Mouse (Mus musculus): Measurements from ENCODE around the gene Rhox3e. TPM values are rescaled to one million over a fixed set of nuclear protein-coding genes. Genes with fewer than 3 reads are reported as not detected.
"Not testable (repeated sequence)": the region's sequence is repeated elsewhere in the genome, so short reads cannot be mapped to it uniquely, and the experiment has no call there.

The Rhox3e gene
- polyA plus RNA-seq (2016; fragmentation: Nextera tagmentation; extraction: Ambion mirVana), result not detected in 2 replicates

GRCm38 (mm10) chrX:37541719-37542118, at the start of gene Rhox3e:
Gene Rhox3e, plus strand, starts transcription at chrX:37542019.
- not testable (repeated sequence) for H3K4me1 ChIP-seq; H3K27me3 ChIP-seq (ENCODE audit: low read depth, poor library complexity, severe bottlenecking); H3K4me3 ChIP-seq; H3K36me3 ChIP-seq; H3K9me3 ChIP-seq (replicated peaks); H3K27ac ChIP-seq (replicated peaks); DNase-seq (ENCODE audit: low spot score)
- WGBS, result no CpG with 5 or more reads among the region's 4 CpGs

DNA sequence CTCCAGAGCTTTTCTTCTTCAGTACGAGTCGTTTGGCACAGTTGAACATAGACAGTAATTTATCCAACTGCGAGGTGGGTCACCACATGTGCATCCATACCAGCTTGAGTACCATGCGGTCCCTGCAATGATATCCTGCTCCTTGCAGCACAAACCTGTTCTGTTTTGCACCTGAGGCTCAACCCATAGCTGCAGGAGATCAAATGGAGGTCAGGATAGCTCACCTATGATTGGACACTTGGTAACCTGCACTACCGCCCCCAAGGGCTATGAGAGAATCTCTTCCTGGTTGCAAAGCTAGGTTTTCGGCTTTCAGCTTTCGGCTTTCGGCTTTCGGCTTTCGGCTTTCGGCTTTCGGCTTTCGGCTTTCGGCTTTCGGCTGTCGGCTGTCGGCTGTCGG, 27.8 kb upstream of the Rhox3e start, which contains the start of gene Rhox4d:
Rhox4d (plus strand) TSS at position 301 of the 400 bp plus-strand sequence.
- not testable (repeated sequence) for H3K27ac ChIP-seq (replicated peaks); H3K4me1 ChIP-seq; DNase-seq (ENCODE audit: low spot score); H3K27me3 ChIP-seq (ENCODE audit: low read depth, poor library complexity, severe bottlenecking); H3K36me3 ChIP-seq; H3K4me3 ChIP-seq; H3K9me3 ChIP-seq (replicated peaks)
- WGBS, result 94% methylated on average over 14 of the region's 18 CpGs

DNA sequence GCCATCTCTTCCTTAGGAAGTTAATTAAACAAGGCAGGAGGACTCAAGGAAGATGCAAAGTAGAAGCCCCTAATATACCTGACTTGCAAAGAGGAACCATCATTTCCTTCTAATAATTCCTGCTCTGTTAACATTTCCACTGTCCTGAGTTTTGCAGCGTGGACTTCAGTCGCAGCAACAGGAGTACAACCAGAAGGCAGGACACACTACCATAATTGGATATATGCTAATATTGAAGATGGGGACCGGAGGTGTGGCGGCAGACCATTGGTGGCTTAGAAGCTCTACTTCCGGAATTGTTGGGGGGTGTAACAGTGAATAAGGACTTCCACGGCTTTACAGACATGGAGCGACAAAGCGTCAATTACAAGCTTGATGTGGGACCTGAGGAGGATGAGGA, 11.7 kb upstream of the Rhox3e start, which contains the start of gene Rhox2e:
Rhox2e (plus strand) TSS at position 301 of the 400 bp plus-strand sequence.
- DNase-seq (ENCODE audit: low spot score); H3K4me1 ChIP-seq; H3K27ac ChIP-seq (replicated peaks); H3K27me3 ChIP-seq (ENCODE audit: low read depth, poor library complexity, severe bottlenecking); H3K4me3 ChIP-seq; H3K9me3 ChIP-seq (replicated peaks); H3K36me3 ChIP-seq: not testable (repeated sequence)
- 98% methylated on average over 2 of the region's 8 CpGs for WGBS

DNA sequence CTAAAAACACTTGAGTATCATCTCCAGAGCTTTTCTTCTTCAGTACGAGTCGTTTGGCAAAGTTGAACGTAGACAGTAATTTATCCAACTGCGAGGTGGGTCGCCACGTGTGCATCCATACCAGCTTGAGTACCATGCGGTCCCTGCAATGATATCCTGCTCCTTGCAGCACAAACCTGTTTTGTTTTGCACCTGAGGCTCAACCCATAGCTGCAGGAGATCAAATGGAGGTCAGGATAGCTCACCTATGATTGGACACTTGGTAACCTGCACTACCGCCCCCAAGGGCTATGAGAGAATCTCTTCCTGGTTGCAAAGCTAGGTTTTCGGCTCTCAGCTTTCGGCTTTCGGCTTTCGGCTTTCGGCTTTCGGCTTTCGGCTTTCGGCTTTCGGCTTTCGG, 15.3 kb downstream of the Rhox3e start, which contains the start of gene Rhox4e:
Rhox4e (plus strand) TSS at position 301 of the 400 bp plus-strand sequence.
- 97% methylated on average over 11 of the region's 18 CpGs for WGBS
- DNase-seq (ENCODE audit: low spot score); H3K27ac ChIP-seq (replicated peaks); H3K36me3 ChIP-seq; H3K4me1 ChIP-seq; H3K4me3 ChIP-seq; H3K9me3 ChIP-seq (replicated peaks); H3K27me3 ChIP-seq (ENCODE audit: low read depth, poor library complexity, severe bottlenecking): not testable (repeated sequence)

GRCm38 (mm10) chrX:37571105-37571504, 29.3 kb downstream of the Rhox3e start, which contains the start of gene Rhox2f:
Gene Rhox2f, plus strand, starts transcription at chrX:37571405.
- WGBS, result 91% methylated on average over 8 of the region's 8 CpGs
- DNase-seq (ENCODE audit: low spot score), result not testable (repeated sequence)

GRCm38 (mm10) chrX:37572638-37573037, 30.8 kb downstream of the Rhox3e start:
- H3K9me3 ChIP-seq (replicated peaks); H3K27me3 ChIP-seq (ENCODE audit: low read depth, poor library complexity, severe bottlenecking); H3K4me1 ChIP-seq; H3K27ac ChIP-seq (replicated peaks); H3K4me3 ChIP-seq; H3K36me3 ChIP-seq; DNase-seq (ENCODE audit: low spot score): not testable (repeated sequence)
- WGBS, result 67% methylated on average over 2 of the region's 2 CpGs

More at GRCm38 (mm10) chrX:37571105-37571504, 29.3 kb downstream of the Rhox3e start, which contains the start of gene Rhox2f:
- H3K27me3 ChIP-seq (ENCODE audit: low read depth, poor library complexity, severe bottlenecking); H3K4me1 ChIP-seq; H3K27ac ChIP-seq (replicated peaks); H3K4me3 ChIP-seq; H3K9me3 ChIP-seq (replicated peaks); H3K36me3 ChIP-seq: not testable (repeated sequence)

- H3K4me1 ChIP-seq; H3K4me3 ChIP-seq; DNase-seq (ENCODE audit: low spot score); H3K27ac ChIP-seq (replicated peaks); H3K36me3 ChIP-seq; H3K27me3 ChIP-seq (ENCODE audit: low read depth, poor library complexity, severe bottlenecking); H3K9me3 ChIP-seq (replicated peaks): not testable (repeated sequence)
Measured at GRCm38 (mm10) chrX:37580692-37581091, 38.9 kb downstream of the Rhox3e start, which contains the start of gene Rhox3f. Gene Rhox3f, plus strand, starts transcription at chrX:37580992.

Other genes with a start within 250 kb of the Rhox3e start
- not detected in 2 replicates for gene Rhox3a2, start 162.0 kb upstream of the Rhox3e start, polyA plus RNA-seq (2016; fragmentation: Nextera tagmentation; extraction: Ambion mirVana)
- 0.20 and 0.21 TPM in 2 replicates for gene Rhox4a2, start 151.2 kb upstream of the Rhox3e start, polyA plus RNA-seq (2016; fragmentation: Nextera tagmentation; extraction: Ambion mirVana)
- not detected in 2 replicates for gene Rhox2b, start 130.0 kb upstream of the Rhox3e start, polyA plus RNA-seq (2016; fragmentation: Nextera tagmentation; extraction: Ambion mirVana)
- gene Rhox4b, start 109.5 kb upstream of the Rhox3e start, polyA plus RNA-seq (2016; fragmentation: Nextera tagmentation; extraction: Ambion mirVana), result 0.20 and 0.48 TPM in 2 replicates
- gene Rhox2c, start 88.3 kb upstream of the Rhox3e start, polyA plus RNA-seq (2016; fragmentation: Nextera tagmentation; extraction: Ambion mirVana), result 0.57 TPM in 1 of 2 replicates, not detected in the other
- gene Rhox3c, start 83.4 kb upstream of the Rhox3e start, polyA plus RNA-seq (2016; fragmentation: Nextera tagmentation; extraction: Ambion mirVana), result not detected in 2 replicates
- not detected in 2 replicates for gene Rhox4c, start 61.7 kb upstream of the Rhox3e start, polyA plus RNA-seq (2016; fragmentation: Nextera tagmentation; extraction: Ambion mirVana)
- not detected in 2 replicates for gene Rhox2d, start 48.6 kb upstream of the Rhox3e start, polyA plus RNA-seq (2016; fragmentation: Nextera tagmentation; extraction: Ambion mirVana)
- gene Rhox4d, start 27.7 kb upstream of the Rhox3e start, polyA plus RNA-seq (2016; fragmentation: Nextera tagmentation; extraction: Ambion mirVana), result 0.14 TPM in 1 of 2 replicates, not detected in the other
- gene Rhox2e, start 11.6 kb upstream of the Rhox3e start, polyA plus RNA-seq (2016; fragmentation: Nextera tagmentation; extraction: Ambion mirVana), result 0.25 TPM in 1 of 2 replicates, not detected in the other
- not detected in 2 replicates for gene Rhox4e, start 15.4 kb downstream of the Rhox3e start, polyA plus RNA-seq (2016; fragmentation: Nextera tagmentation; extraction: Ambion mirVana)
- gene Rhox2f, start 29.4 kb downstream of the Rhox3e start, polyA plus RNA-seq (2016; fragmentation: Nextera tagmentation; extraction: Ambion mirVana), result 0.24 TPM in 1 of 2 replicates, not detected in the other
- gene Rhox3f, start 39.0 kb downstream of the Rhox3e start, polyA plus RNA-seq (2016; fragmentation: Nextera tagmentation; extraction: Ambion mirVana), result not detected in 2 replicates
- gene Rhox4f, start 65.7 kb downstream of the Rhox3e start, polyA plus RNA-seq (2016; fragmentation: Nextera tagmentation; extraction: Ambion mirVana), result not detected in 2 replicates
- not detected in 2 replicates for gene Rhox3g, start 86.6 kb downstream of the Rhox3e start, polyA plus RNA-seq (2016; fragmentation: Nextera tagmentation; extraction: Ambion mirVana)
- not detected in 2 replicates for gene Rhox2g, start 101.5 kb downstream of the Rhox3e start, polyA plus RNA-seq (2016; fragmentation: Nextera tagmentation; extraction: Ambion mirVana)
- not detected in 2 replicates for gene Rhox4g, start 109.3 kb downstream of the Rhox3e start, polyA plus RNA-seq (2016; fragmentation: Nextera tagmentation; extraction: Ambion mirVana)
- gene Rhox3h, start 126.7 kb downstream of the Rhox3e start, polyA plus RNA-seq (2016; fragmentation: Nextera tagmentation; extraction: Ambion mirVana), result not detected in 2 replicates
- gene Rhox2h, start 131.3 kb downstream of the Rhox3e start, polyA plus RNA-seq (2016; fragmentation: Nextera tagmentation; extraction: Ambion mirVana), result not detected in 2 replicates